ENCODE assay signal across 8 mouse cellular contexts in the genomic region with DNA sequence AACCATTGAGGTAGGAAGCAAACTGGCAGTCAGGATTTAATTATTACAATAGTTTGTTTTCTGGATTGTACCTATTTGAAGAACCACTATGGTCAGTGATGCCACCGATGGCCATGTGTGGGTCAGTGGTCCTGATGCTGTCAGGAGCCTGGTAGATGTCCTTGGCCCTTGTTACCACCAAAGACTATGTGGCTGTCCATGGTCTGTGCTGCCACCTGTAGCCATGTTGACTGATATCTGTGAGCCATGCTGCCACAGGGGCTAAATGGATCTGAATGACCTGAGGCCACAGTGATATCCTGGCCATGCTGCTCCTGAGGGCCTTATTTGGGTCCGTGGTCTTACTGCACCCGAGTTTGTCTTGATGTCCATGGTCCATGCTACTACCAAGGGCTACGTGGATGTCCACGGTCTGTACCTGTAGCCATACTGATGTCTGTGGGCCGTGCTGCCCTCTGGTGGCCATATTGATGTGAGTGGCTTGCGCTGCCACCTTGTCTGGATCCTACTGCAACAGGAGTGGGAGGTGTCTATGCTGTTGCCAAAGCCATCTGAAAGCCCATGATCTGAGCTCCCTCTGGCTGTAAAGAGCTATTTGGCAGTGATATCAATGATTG. TPM values are rescaled to one million over a fixed set of nuclear protein-coding genes. Genes with fewer than 3 reads are reported as not detected.
A peak's percentile ranks its signal among the peaks of the same experiment; 100 is the strongest.
DNase-seq lines count a peak whose midpoint lies in the region; ATAC-seq lines count a peak whose summit lies in the region.

No protein-coding gene starts in this region.

- 28% methylated on average over 7 of the region's 7 CpGs for WGBS in intestine, embryonic 15.5 days

- H3K4me1 ChIP-seq in intestine, embryonic 15.5 days (replicated peaks), result no peaks in the 10 kb centered on the region

- H3K4me2 ChIP-seq in intestine, embryonic 15.5 days (replicated peaks), result no peak overlapping the region

- ATAC-seq in intestine, embryonic 15.5 days, result 0 out of 2 replicates have a peak, but pooled peaks have one; percentile 17

- H3K9me3 ChIP-seq in intestine, embryonic 15.5 days, result no peaks in the 10 kb centered on the region

- no peaks in the 10 kb centered on the region for H3K36me3 ChIP-seq in intestine, embryonic 15.5 days

- no peak overlapping the region for H3K27ac ChIP-seq in intestine, embryonic 15.5 days

- H3K27me3 ChIP-seq in intestine, embryonic 15.5 days (replicated peaks), result peaks cover 30% of the 10 kb centered on the region

- H3K4me3 ChIP-seq in intestine, embryonic 15.5 days (replicated peaks), result no peak overlapping the region

- no peak overlapping the region for H3K9ac ChIP-seq in intestine, embryonic 15.5 days

- DNase-seq in ovary, postnatal 36 days (ENCODE audit: low spot score), result peak; percentile 36
- DNase-seq in ovary, adult 18-20 months (ENCODE audit: low spot score), result no peak
- DNase-seq in adrenal gland, adult 2 months, result peak; percentile 59
- DNase-seq in embryo, embryonic 9.5 days (ENCODE audit: extremely low spot score), result peak; percentile 49
- DNase-seq in lung, adult 18-20 months, result peak; percentile 50 to 55
- DNase-seq in retina, embryonic 14.5 days (ENCODE audit: low spot score), result peak; percentile 76
- no peak for DNase-seq in ovary, postnatal 10 days (ENCODE audit: low spot score)

RNA-seq across cellular contexts. Expression of a gene that starts 10.0 kb away (rescaled TPM):
- not detected for total RNA-seq in adrenal gland, adult 2 months (2021)
- polyA plus RNA-seq in adrenal gland, adult 2 months (2012; rRNA removed), result 0.03 TPM in 1 of 2 replicates, not detected in the other
- polyA plus RNA-seq in intestine, embryonic 15.5 days (2015; fragmentation: Nextera tagmentation; extraction: Ambion mirVana), result not detected in 2 replicates

RNA-seq across cellular contexts. Expression of a gene that starts 31.8 kb away (rescaled TPM):
- total RNA-seq in adrenal gland, adult 2 months (2021), result 10 to 100 TPM; 18.5 to 26.9 TPM
- 2.4 and 2.7 TPM in 2 replicates for polyA plus RNA-seq in adrenal gland, adult 2 months (2012; rRNA removed)
- 36.8 and 37.4 TPM in 2 replicates for polyA plus RNA-seq in intestine, embryonic 15.5 days (2015; fragmentation: Nextera tagmentation; extraction: Ambion mirVana)

Comparison
In these comparisons a context has a peak if more than half of its experiments do, and no peak if none do; other contexts are left out.
1. DNase-seq: peak in ovary, postnatal 36 days (single experiment), adrenal gland, adult 2 months (single experiment), embryo, embryonic 9.5 days (single experiment), lung, adult 18-20 months (2 of 2) and retina, embryonic 14.5 days (single experiment); none in ovary, adult 18-20 months (single experiment) and ovary, postnatal 10 days (single experiment).
2. RNA of a gene that starts 31.8 kb away (polyA plus RNA-seq): 36.8 to 37.4 TPM in intestine, embryonic 15.5 days; 2.4 to 2.7 TPM in adrenal gland, adult 2 months; every median in the first group is over 10 times any median in the second.